Mouse (Mus musculus) intestine, embryonic 16.5 days (tissue): ENCODE results near the gene Fem1a. TPM values are rescaled to one million over a fixed set of nuclear protein-coding genes. Genes with fewer than 3 reads are reported as not detected.

Experiments
- ATAC-seq: fragments of 200-750 bp; cut with Nextera tagmentation; 2 replicates; pipeline ENCODE4 v1.8.0; 2017; ENCODE audit warnings: moderate TSS enrichment, moderate library complexity
- H3K27ac ChIP-seq: fragments of 300-500 bp; sonication (generic); 2 replicates; pipeline ENCODE4 v1.5.1; 2014; ENCODE audit warnings: mild to moderate bottlenecking, low read length
- H3K27me3 ChIP-seq: fragments of 300-500 bp; sonication (generic); replicated peaks from 2 replicates; pipeline ENCODE4 v1.6.1; 2014; ENCODE audit warnings: low read length, control low read depth, mixed read lengths; ENCODE audit not compliant: control insufficient read depth, insufficient read depth
- H3K36me3 ChIP-seq: fragments of 300-500 bp; sonication (generic); 2 replicates; pipeline ENCODE4 v1.6.1; 2014; ENCODE audit warnings: low read length, control low read depth; ENCODE audit not compliant: control insufficient read depth, insufficient read depth
- H3K4me1 ChIP-seq: fragments of 300-500 bp; sonication (generic); 2 replicates; pipeline ENCODE4 v1.6.1; 2014; ENCODE audit warnings: low read length, control low read depth, mixed read lengths; ENCODE audit not compliant: control insufficient read depth, insufficient read depth
- H3K4me2 ChIP-seq: fragments of 300-500 bp; sonication (generic); 2 replicates; pipeline ENCODE4 v1.6.1; 2014; ENCODE audit warnings: low read depth, low read length, control low read depth
- H3K4me3 ChIP-seq: fragments of 300-500 bp; sonication (generic); 2 replicates; pipeline ENCODE4 v1.5.1; 2014; ENCODE audit warnings: mild to moderate bottlenecking, low read length
- H3K9ac ChIP-seq: fragments of 300-500 bp; sonication (generic); 2 replicates; pipeline ENCODE4 v1.6.1; 2014; ENCODE audit warnings: low read depth, low read length
- H3K9me3 ChIP-seq: fragments of 300-500 bp; sonication (generic); 2 replicates; pipeline ENCODE4 v1.6.1; 2016; ENCODE audit warnings: low read length, control low read depth; ENCODE audit not compliant: control insufficient read depth
- WGBS: fragments of 180-500 bp; shearing (Covaris S2); extraction: QIAGEN DNeasy Blood & Tissue Kit; methylation state at CpG from one replicate; pipeline ENCODE4 v1.1.7; 2014; 5-methylcytosine and 5-hydroxymethylcytosine counted together
- polyA plus RNA-seq: library from polyadenylated mRNA; unstranded; fragments of >200 nt; fragmentation: Nextera tagmentation; extraction: Ambion mirVana; gene quantifications from 2 replicates; pipeline ENCODE4 v1.2.1, GENCODE M21; 2015

Gene Fem1a
- polyA plus RNA-seq, 1 experiment from 2014 or later: 11.7 TPM

DNA sequence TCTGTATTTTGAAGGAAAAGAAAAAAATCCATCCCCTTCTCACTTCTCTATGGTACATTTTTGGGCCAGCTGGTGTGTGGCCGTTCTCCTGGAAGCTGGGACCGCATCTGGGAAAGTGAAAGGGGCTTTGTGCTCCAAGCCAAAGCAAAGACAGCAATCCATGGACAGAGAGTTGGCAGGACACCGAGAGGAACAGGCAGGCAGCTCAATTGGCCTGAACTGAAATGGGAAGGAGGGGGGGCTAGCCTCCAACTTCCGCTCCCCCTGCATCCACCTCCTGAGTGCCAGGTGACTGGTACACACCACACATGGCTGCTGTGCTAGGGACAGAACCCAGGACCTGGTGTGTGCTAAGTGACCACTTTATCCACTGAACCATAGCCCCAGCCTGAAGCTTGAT is 26.2 kb downstream of the Fem1a start:
- Histone ChIP-seq H3K9ac (peak overlapping the region; percentile 45; the same call in 1 of the 2 replicates), H3K36me3 (peaks cover 39% of the 10 kb centered on the region), H3K27ac (peak overlapping the region; percentile 59), H3K9me3 (no peaks in the 10 kb centered on the region), H3K27me3 (no peaks in the 10 kb centered on the region), H3K4me2 (no peak overlapping the region), H3K4me3 (no peak overlapping the region), H3K4me1 (peaks cover 27% of the 10 kb centered on the region)
- no peak for ATAC-seq
- WGBS: 82% methylated on average over 4 of the region's 4 CpGs

DNA sequence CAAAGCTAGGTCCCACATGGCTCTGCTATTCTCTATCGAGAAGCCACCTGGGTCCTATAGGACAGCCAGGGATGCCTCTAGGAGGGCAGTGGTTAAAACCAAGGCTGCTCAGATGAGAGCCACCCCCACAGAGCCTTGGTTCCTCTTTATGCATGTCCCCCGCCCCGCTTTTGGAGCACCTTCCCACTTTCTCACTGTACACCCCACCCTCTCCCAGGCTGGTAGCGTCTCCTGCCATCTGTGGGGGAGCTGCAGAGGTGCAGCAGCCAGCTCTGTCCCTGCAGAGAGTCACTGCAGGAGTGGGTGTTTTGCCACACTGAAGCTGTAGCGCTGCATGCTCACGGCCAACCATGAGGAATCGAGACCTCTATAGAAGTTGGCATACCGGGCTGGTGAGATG is 26.7 kb downstream of the Fem1a start:
- peaks cover 39% of the 10 kb centered on the region for H3K36me3 ChIP-seq
- ATAC-seq: no peak
- 91% methylated on average over 8 of the region's 8 CpGs for WGBS

DNA sequence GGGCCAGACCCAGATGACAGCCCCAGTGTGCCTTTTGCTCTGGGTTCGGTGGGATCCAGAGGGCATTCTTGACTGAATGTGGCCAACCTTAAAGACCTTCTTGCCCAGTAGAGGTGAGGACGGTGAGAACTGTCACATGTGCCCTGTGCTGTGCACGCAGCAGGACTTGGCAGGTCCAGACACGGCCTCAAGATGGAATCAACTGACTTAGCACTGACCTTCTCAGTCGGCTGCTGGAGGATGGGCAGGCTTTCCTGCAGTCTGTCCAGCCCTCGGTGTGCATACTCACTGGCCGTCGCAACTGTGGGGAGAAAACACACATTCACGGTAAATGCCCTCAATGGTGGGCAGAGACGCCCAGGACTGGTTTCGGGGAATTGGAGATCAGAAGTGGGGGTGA is 29.4 kb downstream of the Fem1a start:
- peak overlapping the region; percentile 30 for H3K4me2 ChIP-seq
- peaks cover 37% of the 10 kb centered on the region for H3K36me3 ChIP-seq
- H3K27me3 ChIP-seq: no peaks in the 10 kb centered on the region
- peak overlapping the region; percentile 58; the same call in 1 of the 2 replicates for H3K9ac ChIP-seq
- ATAC-seq: no peak
- 94% methylated on average over 11 of the region's 11 CpGs for WGBS
- H3K27ac ChIP-seq: no peak overlapping the region
- peak overlapping the region; percentile 62; the same call in 1 of the 2 replicates for H3K4me3 ChIP-seq
- no peaks in the 10 kb centered on the region for H3K9me3 ChIP-seq
- H3K4me1 ChIP-seq: peaks cover 21% of the 10 kb centered on the region

More for the DNA sequence above, 26.7 kb downstream of the Fem1a start:
- no peaks in the 10 kb centered on the region for H3K27me3 ChIP-seq
- no peak overlapping the region for H3K4me3 ChIP-seq
- H3K27ac ChIP-seq: peak overlapping the region; percentile 59
- H3K4me1 ChIP-seq: peaks cover 29% of the 10 kb centered on the region
- H3K9ac ChIP-seq: no peak overlapping the region
- no peaks in the 10 kb centered on the region for H3K9me3 ChIP-seq
- H3K4me2 ChIP-seq: peak overlapping the region; percentile 22; the same call in 1 of the 2 replicates

DNA sequence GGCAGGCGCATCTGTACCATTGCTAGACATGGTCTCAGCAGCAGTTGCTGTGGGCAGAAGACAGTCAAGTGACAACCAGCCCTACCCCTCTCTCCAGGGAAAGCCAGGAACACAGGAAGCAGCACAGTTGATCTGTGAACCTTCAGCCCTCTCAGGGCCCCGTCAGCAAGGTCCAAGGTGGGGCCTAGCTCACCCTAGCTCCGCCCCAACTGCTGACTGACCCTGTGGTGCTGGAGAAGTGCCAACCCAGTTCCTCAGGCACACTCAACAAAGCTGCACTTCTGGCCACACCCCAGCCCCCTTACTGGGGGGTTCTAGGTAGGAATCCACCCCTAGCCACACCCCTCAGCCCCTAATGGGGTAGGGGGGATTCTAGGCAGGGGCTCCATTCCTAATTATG is 31.2 kb downstream of the Fem1a start:
- H3K27ac ChIP-seq: peak overlapping the region; percentile 93
- peaks cover 28% of the 10 kb centered on the region for H3K36me3 ChIP-seq
- H3K4me1 ChIP-seq: peaks cover 21% of the 10 kb centered on the region
- H3K27me3 ChIP-seq: no peaks in the 10 kb centered on the region
- WGBS: 24% methylated on average over 3 of the region's 3 CpGs
- peak; percentile 67 for ATAC-seq
- no peaks in the 10 kb centered on the region for H3K9me3 ChIP-seq
- H3K9ac ChIP-seq: peak overlapping the region; percentile 63
- H3K4me2 ChIP-seq: peak overlapping the region; percentile 83
- H3K4me3 ChIP-seq: peak overlapping the region; percentile 62

DNA sequence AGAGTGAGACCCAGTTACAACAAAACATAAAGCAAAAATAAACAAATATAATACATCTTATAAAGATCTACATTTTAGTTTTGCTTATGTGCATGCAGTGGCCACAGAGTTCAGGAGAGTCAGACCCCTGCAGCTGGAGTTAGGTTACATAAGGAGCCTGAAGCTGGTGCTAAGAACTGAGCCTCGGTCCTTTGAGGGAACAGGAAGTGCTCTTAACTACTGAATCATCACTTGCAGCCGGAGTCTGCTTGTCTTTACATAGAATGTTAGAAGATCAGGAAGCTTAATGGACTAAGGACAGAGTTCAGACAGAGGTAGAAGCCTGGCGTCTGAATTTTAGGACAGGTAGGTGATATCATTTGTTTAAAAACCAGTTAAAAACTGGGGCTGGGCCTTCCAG is 32.3 kb downstream of the Fem1a start:
- ATAC-seq: no peak
- H3K36me3 ChIP-seq: peaks cover 21% of the 10 kb centered on the region
- 36% methylated on average over 3 of the region's 3 CpGs for WGBS
- peak overlapping the region; percentile 83 for H3K4me2 ChIP-seq
- H3K9me3 ChIP-seq: no peaks in the 10 kb centered on the region
- H3K27me3 ChIP-seq: no peaks in the 10 kb centered on the region
- H3K9ac ChIP-seq: peak overlapping the region; percentile 76
- H3K4me3 ChIP-seq: peak overlapping the region; percentile 62
- peak overlapping the region; percentile 93 for H3K27ac ChIP-seq
- peaks cover 21% of the 10 kb centered on the region for H3K4me1 ChIP-seq

DNA sequence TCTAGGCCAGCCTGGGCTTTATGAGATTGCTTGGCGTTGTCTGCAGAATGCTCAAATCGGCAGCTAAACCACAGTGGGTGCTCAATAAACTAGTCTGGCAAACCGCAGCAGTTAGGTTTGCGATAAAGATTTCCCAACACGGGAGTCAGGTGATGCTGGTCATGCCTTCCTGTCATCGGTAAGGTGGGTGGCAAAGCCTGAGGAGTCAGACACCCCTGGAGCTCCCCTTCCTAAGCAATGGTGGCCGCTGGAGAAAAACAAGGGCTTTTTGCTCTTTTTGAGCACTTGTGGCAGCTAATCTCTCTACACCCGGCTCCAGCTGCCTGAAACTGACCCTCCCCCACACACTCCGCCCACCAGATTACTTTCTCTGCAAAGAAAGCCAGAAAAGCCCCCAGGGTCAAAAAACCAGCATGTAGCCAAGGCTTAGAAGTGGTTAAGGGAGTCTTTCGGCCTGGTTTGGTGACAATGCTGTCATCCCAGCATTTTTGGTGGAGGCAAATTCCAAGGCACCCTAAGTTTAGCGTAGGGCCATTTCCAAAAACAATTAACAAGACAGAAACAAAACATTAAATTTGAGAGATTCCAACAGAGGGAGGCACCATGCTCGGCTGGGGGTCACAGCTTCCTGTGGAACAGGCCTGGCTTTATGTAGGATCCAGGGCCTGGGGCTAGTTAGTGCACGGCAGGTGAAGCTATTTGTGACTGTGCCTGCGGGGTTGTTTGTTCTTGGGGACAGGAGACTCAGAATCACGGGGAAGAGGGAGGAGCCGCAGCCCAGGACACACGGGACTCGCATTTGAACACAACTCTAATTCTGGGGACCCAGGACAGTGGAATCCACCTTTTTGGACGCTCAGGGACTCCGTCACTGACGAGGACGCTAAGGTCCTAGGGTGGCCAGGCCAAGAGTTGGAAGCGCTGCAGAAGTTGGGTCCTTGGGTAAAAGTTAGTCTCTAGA is 33.0 kb downstream of the Fem1a start:
- peaks cover 17% of the 10 kb centered on the region for H3K36me3 ChIP-seq
- H3K4me3 ChIP-seq: peak overlapping the region; percentile 62
- H3K27ac ChIP-seq: peak overlapping the region; percentile 93
- ATAC-seq: peak; percentile 25
- peak overlapping the region; percentile 83 for H3K4me2 ChIP-seq
- WGBS: 3% methylated on average over 23 of the region's 23 CpGs
- peak overlapping the region; percentile 76 for H3K9ac ChIP-seq
- no peaks in the 10 kb centered on the region for H3K9me3 ChIP-seq
- peaks cover 21% of the 10 kb centered on the region for H3K4me1 ChIP-seq
- no peaks in the 10 kb centered on the region for H3K27me3 ChIP-seq

DNA sequence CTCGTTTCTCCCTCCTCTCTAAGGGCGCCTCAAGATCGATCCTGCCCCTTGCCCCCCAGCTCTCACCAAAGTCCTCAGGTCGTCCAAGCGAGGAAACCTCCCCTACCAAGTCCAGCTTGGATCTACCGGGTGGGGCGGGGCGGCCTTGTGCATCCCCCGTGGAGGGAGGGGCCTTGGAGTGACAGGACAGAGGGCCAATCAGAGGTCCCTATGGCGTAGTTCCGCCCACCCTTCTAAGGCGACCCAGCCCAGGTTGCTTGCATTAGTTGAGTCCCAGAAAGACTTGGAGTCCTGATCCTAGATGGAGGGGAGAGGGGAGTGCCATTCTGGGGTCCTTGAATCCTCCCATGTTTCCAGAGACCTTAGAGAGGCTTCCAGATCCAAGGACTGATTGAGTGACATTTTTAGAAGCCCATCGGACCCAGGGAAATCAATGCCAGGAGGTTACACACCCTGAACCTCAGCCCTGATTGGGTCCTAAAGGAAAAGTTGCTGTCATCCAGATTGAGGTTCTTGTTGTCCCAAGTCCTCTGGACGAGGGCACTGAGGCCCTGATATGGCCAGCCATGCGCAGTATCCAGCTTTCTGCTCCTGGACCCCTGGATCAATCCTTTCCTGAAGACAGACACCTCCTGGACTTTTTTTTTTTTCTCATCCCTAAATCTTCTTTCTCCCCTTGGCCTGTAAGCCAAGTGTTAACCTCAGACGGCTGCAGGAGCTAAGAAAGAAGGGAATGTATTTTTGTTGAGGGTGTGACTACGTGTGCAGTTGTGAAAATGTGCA is 34.0 kb downstream of the Fem1a start:
- H3K4me1 ChIP-seq: peaks cover 21% of the 10 kb centered on the region
- H3K9me3 ChIP-seq: no peaks in the 10 kb centered on the region
- peak overlapping the region; percentile 83 for H3K4me2 ChIP-seq
- peak overlapping the region; percentile 76 for H3K9ac ChIP-seq
- WGBS: 3% methylated on average over 17 of the region's 17 CpGs
- peaks cover 12% of the 10 kb centered on the region for H3K36me3 ChIP-seq
- H3K4me3 ChIP-seq: peak overlapping the region; percentile 62
- peak overlapping the region; percentile 93 for H3K27ac ChIP-seq
- no peaks in the 10 kb centered on the region for H3K27me3 ChIP-seq
- ATAC-seq: peak; percentile 84

DNA sequence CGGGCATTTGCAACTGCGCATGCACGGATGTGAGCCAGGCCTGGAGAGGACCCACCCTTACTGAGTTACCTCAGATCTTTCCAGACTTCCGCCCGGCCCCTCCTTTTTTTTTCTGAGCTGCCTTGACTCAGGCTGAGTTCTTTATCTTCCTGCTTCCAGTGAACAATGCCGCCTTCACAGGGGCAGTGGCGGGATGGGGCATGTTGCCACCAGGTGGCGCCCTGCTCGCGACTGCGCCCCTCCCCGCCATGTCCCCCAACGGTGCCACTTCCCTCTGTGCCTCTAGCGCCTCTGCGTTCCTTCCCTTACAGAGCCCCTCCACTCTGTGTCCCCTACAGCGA is 34.5 kb downstream of the Fem1a start:
- H3K4me1 ChIP-seq: peaks cover 21% of the 10 kb centered on the region
- H3K27me3 ChIP-seq: no peaks in the 10 kb centered on the region
- ATAC-seq: peak; percentile 89
- H3K9ac ChIP-seq: peak overlapping the region; percentile 76
- peaks cover 7% of the 10 kb centered on the region for H3K36me3 ChIP-seq
- peak overlapping the region; percentile 83 for H3K4me2 ChIP-seq
- H3K4me3 ChIP-seq: peak overlapping the region; percentile 62
- H3K9me3 ChIP-seq: no peaks in the 10 kb centered on the region
- peak overlapping the region; percentile 93 for H3K27ac ChIP-seq
- WGBS: under 1% methylated on average over 16 of the region's 16 CpGs

DNA sequence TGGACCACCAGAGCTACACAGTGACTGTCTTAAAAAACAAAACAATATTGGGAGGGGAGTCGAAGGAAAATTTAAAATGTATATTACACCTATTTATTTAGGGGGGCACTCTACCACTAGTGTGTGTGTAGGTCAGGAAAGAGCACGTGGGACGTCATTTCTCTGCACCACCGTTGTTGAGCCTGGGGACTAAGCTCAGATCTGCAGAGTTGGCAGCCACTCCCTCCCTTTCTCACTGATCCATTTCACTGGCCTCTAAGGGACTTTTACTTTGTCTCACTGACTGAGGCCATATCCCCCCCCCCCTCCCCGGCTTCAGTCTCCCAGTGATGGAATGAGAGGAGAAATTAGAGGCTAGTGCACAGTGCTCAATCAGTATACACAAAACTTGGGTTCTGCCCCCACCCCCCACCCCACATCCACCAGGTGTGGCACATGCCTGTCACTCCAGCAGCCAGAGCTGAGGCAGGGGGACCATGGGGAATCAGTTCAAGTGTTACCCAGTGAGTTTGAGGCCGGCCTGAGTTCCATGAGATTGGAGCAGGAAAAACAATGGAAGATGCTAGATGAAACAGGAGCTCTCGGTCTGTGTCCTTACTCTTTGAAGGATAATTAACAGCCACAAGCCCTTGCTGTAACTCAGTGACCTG is 35.3 kb downstream of the Fem1a start:
- ATAC-seq: no peak
- Histone ChIP-seq H3K27ac (peak overlapping the region; percentile 93), H3K9ac (peak overlapping the region; percentile 70), H3K36me3 (no peaks in the 10 kb centered on the region), H3K4me2 (peak overlapping the region; percentile 83; the same call in 1 of the 2 replicates), H3K4me3 (no peak overlapping the region), H3K4me1 (peaks cover 21% of the 10 kb centered on the region), H3K9me3 (no peaks in the 10 kb centered on the region), H3K27me3 (no peaks in the 10 kb centered on the region)
- 82% methylated on average over 7 of the region's 7 CpGs for WGBS
